Mouse (Mus musculus) heart, embryonic 12.5 days (tissue): Measurements from ENCODE around the gene Olig2. TPM values are rescaled to one million over a fixed set of nuclear protein-coding genes. Genes with fewer than 3 reads are reported as not detected.

Experiments
- ATAC-seq: fragments of 200-750 bp; cut with Nextera tagmentation; 2 replicates; pipeline ENCODE4 v1.8.0; 2017; ENCODE audit warnings: moderate TSS enrichment, moderate library complexity; ENCODE audit not compliant: insufficient number of reproducible peaks, low FRiP score
- H3K27ac ChIP-seq: fragments of 300-500 bp; sonication (generic); 2 replicates; pipeline ENCODE4 v1.5.1; 2016; ENCODE audit warnings: mild to moderate bottlenecking, moderate library complexity; ENCODE audit not compliant: poor library complexity, severe bottlenecking
- H3K27me3 ChIP-seq: fragments of 300-500 bp; sonication (generic); replicated peaks from 2 replicates; pipeline ENCODE4 v1.6.1; 2016; ENCODE audit warnings: mild to moderate bottlenecking, moderate library complexity
- H3K36me3 ChIP-seq: fragments of 300-500 bp; sonication (generic); 2 replicates; pipeline ENCODE4 v1.6.1; 2016; ENCODE audit warnings: mild to moderate bottlenecking, moderate library complexity
- H3K4me1 ChIP-seq: fragments of 300-500 bp; sonication (generic); replicated peaks from 2 replicates; pipeline ENCODE4 v1.6.1; 2016; ENCODE audit warnings: mild to moderate bottlenecking
- H3K4me2 ChIP-seq: fragments of 300-500 bp; sonication (generic); 2 replicates; pipeline ENCODE4 v1.6.1; 2016; ENCODE audit warnings: mild to moderate bottlenecking, moderate library complexity
- H3K4me3 ChIP-seq: fragments of 300-500 bp; sonication (generic); 2 replicates; pipeline ENCODE4 v1.5.1; 2016; ENCODE audit warnings: mild to moderate bottlenecking
- H3K9ac ChIP-seq: fragments of 300-500 bp; sonication (generic); 2 replicates; pipeline ENCODE4 v1.6.1; 2016; ENCODE audit warnings: mild to moderate bottlenecking, moderate library complexity
- H3K9me3 ChIP-seq: fragments of 300-500 bp; sonication (generic); replicated peaks from 2 replicates; pipeline ENCODE4 v1.6.1; 2016; ENCODE audit warnings: mild to moderate bottlenecking, moderate library complexity
- WGBS: fragments of 180-500 bp; shearing (Covaris S2); methylation state at CpG from one replicate; pipeline ENCODE4 v1.1.7; 2016; 5-methylcytosine and 5-hydroxymethylcytosine counted together
- polyA plus RNA-seq: library from polyadenylated mRNA; unstranded; fragments of >200 nt; fragmentation: Nextera tagmentation; extraction: Ambion mirVana; gene quantifications from 2 replicates; pipeline ENCODE4 v1.2.1, GENCODE M21; 2016

The Olig2 gene
- polyA plus RNA-seq, 1 experiment from 2014 or later = not detected

DNA sequence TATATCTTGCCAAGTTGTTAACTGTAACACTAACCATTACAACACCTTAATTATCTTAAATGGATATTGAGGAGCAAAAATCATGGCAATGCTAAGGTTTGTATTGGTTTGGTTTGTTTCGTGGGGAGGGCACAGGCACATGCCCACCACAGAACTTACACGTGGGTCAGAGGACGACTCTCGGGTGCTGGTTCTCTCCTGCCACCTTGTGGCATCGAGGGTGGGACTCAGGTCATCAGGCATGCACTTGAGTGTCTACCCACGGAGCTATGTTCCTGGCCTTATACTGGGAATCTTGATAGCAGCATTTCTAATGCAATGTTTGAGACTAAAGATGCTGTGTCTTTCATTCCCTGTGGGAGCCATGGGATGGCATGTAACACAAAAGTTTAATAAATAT lies 8.2 kb upstream of the Olig2 start:
- no peak for ATAC-seq
- 32% methylated on average over 6 of the region's 6 CpGs for WGBS
- no peaks in the 10 kb centered on the region for H3K36me3 ChIP-seq

GRCm38 (mm10) chr16:91217948-91218347 lies 7.3 kb upstream of the Olig2 start:
- WGBS = 68% methylated on average over 6 of the region's 6 CpGs
- Histone ChIP-seq H3K27ac (no peak overlapping the region), H3K36me3 (no peaks in the 10 kb centered on the region), H3K27me3 (peaks cover 95% of the 10 kb centered on the region), H3K9me3 (0 out of 2 replicates have a peak, but pooled peaks cover 8% of the 10 kb centered on the region), H3K4me2 (no peak overlapping the region), H3K4me3 (no peak overlapping the region), H3K4me1 (peaks cover 16% of the 10 kb centered on the region), H3K9ac (no peak overlapping the region)
- ATAC-seq = no peak

More for the DNA sequence above, 8.2 kb upstream of the Olig2 start:
- no peak overlapping the region for H3K27ac ChIP-seq
- H3K9me3 ChIP-seq = 0 out of 2 replicates have a peak, but pooled peaks cover 8% of the 10 kb centered on the region
- H3K4me1 ChIP-seq = peaks cover 8% of the 10 kb centered on the region
- no peak overlapping the region for H3K4me3 ChIP-seq
- peaks cover 95% of the 10 kb centered on the region for H3K27me3 ChIP-seq
- H3K9ac ChIP-seq = no peak overlapping the region
- H3K4me2 ChIP-seq = no peak overlapping the region

- Histone ChIP-seq H3K4me3 (no peak overlapping the region), H3K36me3 (no peaks in the 10 kb centered on the region), H3K4me1 (peaks cover 19% of the 10 kb centered on the region), H3K27ac (no peak overlapping the region), H3K27me3 (peaks cover 97% of the 10 kb centered on the region), H3K9ac (no peak overlapping the region), H3K4me2 (no peak overlapping the region), H3K9me3 (0 out of 2 replicates have a peak, but pooled peaks cover 8% of the 10 kb centered on the region)
- 19% methylated on average over 14 of the region's 14 CpGs for WGBS
- no peak for ATAC-seq
These were observed 6.0 kb upstream of the Olig2 start for GRCm38 (mm10) chr16:91219246-91219645.

- Histone ChIP-seq H3K27ac (no peak overlapping the region), H3K36me3 (no peaks in the 10 kb centered on the region), H3K4me2 (peak overlapping the region; percentile 54), H3K4me1 (peaks cover 44% of the 10 kb centered on the region), H3K9ac (no peak overlapping the region), H3K9me3 (0 out of 2 replicates have a peak, but pooled peaks cover 5% of the 10 kb centered on the region), H3K4me3 (peak overlapping the region; percentile 21), H3K27me3 (peaks cover 98% of the 10 kb centered on the region)
- WGBS = under 1% methylated on average over 25 of the region's 25 CpGs
- no peak for ATAC-seq
These were observed 3.0 kb upstream of the Olig2 start for GRCm38 (mm10) chr16:91222171-91222642.

DNA sequence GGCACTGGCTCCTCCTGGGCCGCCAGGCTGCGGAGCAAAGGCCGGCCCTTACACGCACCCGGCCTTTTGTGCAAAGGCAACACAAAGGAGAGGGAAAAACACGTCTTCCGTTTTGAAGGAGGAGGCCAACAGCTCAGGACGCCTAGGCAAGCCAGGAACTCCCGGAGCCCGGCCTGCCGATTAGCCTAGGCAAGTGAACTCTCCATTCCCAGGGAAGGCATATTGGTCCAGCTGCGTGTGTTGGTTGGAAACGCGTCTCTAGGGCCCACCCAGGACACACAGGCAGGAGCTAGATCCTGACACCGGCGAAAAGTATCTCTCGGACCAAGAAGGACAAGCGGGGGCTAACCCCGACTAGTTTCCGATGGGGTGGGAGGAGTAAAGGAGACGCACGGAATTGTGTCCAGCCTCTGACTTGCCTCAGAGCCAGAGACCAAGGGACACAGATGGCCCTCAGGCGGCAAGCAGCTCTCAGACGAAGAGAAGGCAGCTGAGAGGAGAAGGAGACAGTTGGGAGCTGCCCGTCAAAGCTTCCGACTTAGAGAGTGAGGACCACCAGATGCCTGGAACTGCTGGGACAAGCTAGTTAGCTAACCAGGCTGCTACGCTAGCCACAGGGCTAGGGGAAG lies 2.5 kb upstream of the Olig2 start:
- Histone ChIP-seq H3K9me3 (0 out of 2 replicates have a peak, but pooled peaks cover 5% of the 10 kb centered on the region), H3K4me3 (peak overlapping the region; percentile 21), H3K27me3 (peaks cover 99% of the 10 kb centered on the region), H3K27ac (no peak overlapping the region), H3K4me1 (peaks cover 44% of the 10 kb centered on the region), H3K4me2 (peak overlapping the region; percentile 54), H3K36me3 (no peaks in the 10 kb centered on the region), H3K9ac (no peak overlapping the region)
- no peak for ATAC-seq
- under 1% methylated on average over 27 of the region's 27 CpGs for WGBS

DNA sequence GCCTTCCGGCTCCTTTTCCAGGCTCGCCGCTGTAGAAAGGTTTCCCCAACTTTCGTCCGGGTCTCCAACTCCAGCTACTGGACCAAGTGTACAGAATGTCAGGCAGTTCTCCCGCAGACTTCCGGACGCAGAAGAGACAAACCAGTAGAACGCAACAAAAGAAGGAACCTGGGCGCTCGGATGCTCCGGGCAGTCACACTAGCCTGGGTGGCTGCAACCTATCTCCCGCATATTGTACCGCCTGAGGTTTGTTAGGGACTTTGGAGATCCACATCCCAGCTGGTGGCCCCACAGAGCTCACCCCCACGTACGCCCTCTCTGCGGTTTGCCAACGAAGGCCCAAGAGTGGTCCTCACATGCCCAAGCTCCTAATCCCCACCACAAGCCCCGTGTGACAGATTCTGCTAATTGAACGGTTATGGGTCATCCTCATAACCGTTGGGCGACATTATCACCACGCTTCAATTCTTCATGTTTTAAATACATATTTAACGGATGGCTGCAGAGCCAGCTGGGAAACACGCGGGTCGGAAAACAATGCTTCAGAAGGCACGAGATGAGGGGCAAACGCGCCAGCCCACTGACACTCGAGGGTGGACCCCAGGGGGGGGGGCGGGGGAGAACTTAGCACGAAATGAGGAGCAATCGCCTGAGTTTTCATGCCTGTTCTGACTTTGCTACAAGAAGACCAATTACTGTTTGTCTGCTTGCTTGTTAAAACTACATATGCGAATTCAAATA lies 1.8 kb upstream of the Olig2 start:
- H3K4me1 ChIP-seq = peaks cover 44% of the 10 kb centered on the region
- no peak for ATAC-seq
- peak overlapping the region; percentile 54; the same call in 1 of the 2 replicates for H3K4me2 ChIP-seq

DNA sequence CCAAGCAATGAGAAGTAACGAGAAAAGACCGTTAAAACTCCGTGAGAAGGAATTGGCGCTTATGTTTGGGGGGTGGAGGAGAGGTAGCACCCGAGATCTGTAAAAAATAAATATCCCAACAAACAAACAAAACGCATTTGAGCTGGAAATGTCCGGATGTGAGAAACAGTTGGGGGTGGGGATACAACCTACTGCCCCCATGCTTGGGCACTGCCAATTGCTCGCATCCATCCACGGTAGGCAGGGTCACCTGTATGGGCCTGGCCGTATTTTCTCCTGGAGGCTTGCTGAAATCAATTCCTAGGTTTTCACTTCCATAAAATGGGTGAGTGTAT lies 1.2 kb upstream of the Olig2 start:
- peaks cover 100% of the 10 kb centered on the region for H3K27me3 ChIP-seq
- ATAC-seq = no peak
- H3K9ac ChIP-seq = no peak overlapping the region
- no peak overlapping the region for H3K27ac ChIP-seq
- no peaks in the 10 kb centered on the region for H3K36me3 ChIP-seq
- no peaks in the 10 kb centered on the region for H3K9me3 ChIP-seq
- no peak overlapping the region for H3K4me3 ChIP-seq
- H3K4me2 ChIP-seq = no peak overlapping the region
- WGBS = 8% methylated on average over 10 of the region's 10 CpGs
- peaks cover 44% of the 10 kb centered on the region for H3K4me1 ChIP-seq

More for the DNA sequence above, 1.8 kb upstream of the Olig2 start:
- Histone ChIP-seq H3K4me3 (peak overlapping the region; percentile 21), H3K36me3 (no peaks in the 10 kb centered on the region), H3K27me3 (peaks cover 100% of the 10 kb centered on the region), H3K27ac (no peak overlapping the region), H3K9me3 (no peaks in the 10 kb centered on the region), H3K9ac (no peak overlapping the region)
- 3% methylated on average over 35 of the region's 35 CpGs for WGBS

- WGBS = under 1% methylated on average over 26 of the region's 26 CpGs
- peak overlapping the region; percentile 66 for H3K4me2 ChIP-seq
- H3K9me3 ChIP-seq = no peaks in the 10 kb centered on the region
- no peaks in the 10 kb centered on the region for H3K36me3 ChIP-seq
- no peak overlapping the region for H3K9ac ChIP-seq
- no peak for ATAC-seq
- H3K27me3 ChIP-seq = peaks cover 100% of the 10 kb centered on the region
- H3K4me3 ChIP-seq = peak overlapping the region; percentile 39
- peaks cover 44% of the 10 kb centered on the region for H3K4me1 ChIP-seq
- H3K27ac ChIP-seq = no peak overlapping the region
These were observed 600 bp upstream of the Olig2 start for GRCm38 (mm10) chr16:91224481-91225232.

- Histone ChIP-seq H3K27ac (no peak overlapping the region), H3K4me1 (peaks cover 40% of the 10 kb centered on the region), H3K4me2 (peak overlapping the region; percentile 66), H3K4me3 (peak overlapping the region; percentile 20; the same call in 1 of the 2 replicates), H3K36me3 (no peaks in the 10 kb centered on the region), H3K9ac (no peak overlapping the region), H3K27me3 (peaks cover 100% of the 10 kb centered on the region), H3K9me3 (no peaks in the 10 kb centered on the region)
- no peak for ATAC-seq
- under 1% methylated on average over 60 of the region's 60 CpGs for WGBS
These were observed 1.0 kb downstream of the Olig2 start for GRCm38 (mm10) chr16:91226038-91226882.
